Mouse (Mus musculus): ENCODE measurements around the gene Ahsg. TPM values are rescaled to one million over a fixed set of nuclear protein-coding genes. Genes with fewer than 3 reads are reported as not detected.
"Not testable (repeated sequence)": the region's sequence is repeated elsewhere in the genome, so short reads cannot be mapped to it uniquely, and the experiment has no call there.

The Ahsg gene
- polyA plus RNA-seq, 1 experiment from 2014 or later: 0.49 TPM

- not testable (repeated sequence) for ATAC-seq (ENCODE audit: insufficient number of reproducible peaks, low FRiP score, low TSS enrichment, low read depth); H3K4me2 ChIP-seq (replicated peaks); H3K36me3 ChIP-seq; H3K4me1 ChIP-seq; H3K4me3 ChIP-seq (replicated peaks); H3K27ac ChIP-seq (replicated peaks); H3K9me3 ChIP-seq (replicated peaks); H3K27me3 ChIP-seq; H3K9ac ChIP-seq
Observed at GRCm38 (mm10) chr16:22941825-22942476, 50.9 kb downstream of the Ahsg start.

- H3K9me3 ChIP-seq (replicated peaks): no peaks in the 10 kb centered on the region
- H3K27ac ChIP-seq (replicated peaks): no peak overlapping the region
- no peak overlapping the region for H3K4me3 ChIP-seq (replicated peaks)
- H3K4me2 ChIP-seq (replicated peaks): no peak overlapping the region
- 64% methylated on average over 2 of the region's 2 CpGs for WGBS
- H3K36me3 ChIP-seq: no peaks in the 10 kb centered on the region
- H3K9ac ChIP-seq: no peak overlapping the region
- no peak for ATAC-seq (ENCODE audit: insufficient number of reproducible peaks, low FRiP score, low TSS enrichment, low read depth)
- H3K4me1 ChIP-seq: no peaks in the 10 kb centered on the region
- no peaks in the 10 kb centered on the region for H3K27me3 ChIP-seq
Observed at GRCm38 (mm10) chr16:22947371-22947770, 56.3 kb downstream of the Ahsg start.

Other genes starting within 250 kb of the Ahsg start
- gene Dgkg, start 234.1 kb upstream of the Ahsg start, polyA plus RNA-seq (2015; fragmentation: Nextera tagmentation; extraction: Ambion mirVana): 0.35 and 0.47 TPM in 2 replicates
- gene Crygs, start 79.7 kb upstream of the Ahsg start, polyA plus RNA-seq (2015; fragmentation: Nextera tagmentation; extraction: Ambion mirVana): 0.19 and 0.20 TPM in 2 replicates
- 23.8 and 28.1 TPM in 2 replicates for gene Tbccd1, start 33.6 kb upstream of the Ahsg start, polyA plus RNA-seq (2015; fragmentation: Nextera tagmentation; extraction: Ambion mirVana)
- gene Dnajb11, start 33.4 kb upstream of the Ahsg start, polyA plus RNA-seq (2015; fragmentation: Nextera tagmentation; extraction: Ambion mirVana): 105 TPM in 2 replicates
- gene Fetub, start 27.1 kb downstream of the Ahsg start, polyA plus RNA-seq (2015; fragmentation: Nextera tagmentation; extraction: Ambion mirVana): 5.5 and 5.8 TPM in 2 replicates
- gene Hrg, start 59.8 kb downstream of the Ahsg start, polyA plus RNA-seq (2015; fragmentation: Nextera tagmentation; extraction: Ambion mirVana): 0.12 and 0.18 TPM in 2 replicates
- gene Kng2, start 138.2 kb downstream of the Ahsg start, polyA plus RNA-seq (2015; fragmentation: Nextera tagmentation; extraction: Ambion mirVana): 0.83 and 0.98 TPM in 2 replicates
- gene Kng1, start 166.6 kb downstream of the Ahsg start, polyA plus RNA-seq (2015; fragmentation: Nextera tagmentation; extraction: Ambion mirVana): 0.08 and 0.17 TPM in 2 replicates
- gene Eif4a2, start 216.2 kb downstream of the Ahsg start, polyA plus RNA-seq (2015; fragmentation: Nextera tagmentation; extraction: Ambion mirVana): 231 and 236 TPM in 2 replicates
- 83.0 and 86.0 TPM in 2 replicates for gene Rfc4, start 236.5 kb downstream of the Ahsg start, polyA plus RNA-seq (2015; fragmentation: Nextera tagmentation; extraction: Ambion mirVana)

Measured in embryonic facial prominence, embryonic 15.5 days (tissue).